Mouse (Mus musculus) liver, embryonic 13.5 days (tissue): ENCODE measurements around the gene Bhlhe41. TPM values are rescaled to one million over a fixed set of nuclear protein-coding genes. Genes with fewer than 3 reads are reported as not detected.

Source experiments
- ATAC-seq: fragments of 200-750 bp; cut with Nextera tagmentation; 2 replicates; pipeline ENCODE4 v1.8.0; 2017; ENCODE audit warnings: low read depth, mild to moderate bottlenecking, moderate number of reproducible peaks, moderate library complexity
- DNase-seq: peaks from one replicate; pipeline ENCODE4 v3.0.0; 2022
- H3K27ac ChIP-seq: fragments of 300-500 bp; sonication (generic); 2 replicates; pipeline ENCODE4 v1.5.1; 2015; ENCODE audit warnings: moderate library complexity, mild to moderate bottlenecking, inconsistent platforms
- H3K27me3 ChIP-seq: fragments of 300-500 bp; sonication (generic); 2 replicates; pipeline ENCODE4 v1.6.1; 2015; ENCODE audit warnings: mild to moderate bottlenecking, inconsistent platforms
- H3K36me3 ChIP-seq: fragments of 300-500 bp; sonication (generic); 2 replicates; pipeline ENCODE4 v1.6.1; 2015; ENCODE audit warnings: mild to moderate bottlenecking, inconsistent platforms
- H3K4me1 ChIP-seq: fragments of 300-500 bp; sonication (generic); replicated peaks from 2 replicates; pipeline ENCODE4 v1.6.1; 2015; ENCODE audit warnings: inconsistent platforms
- H3K4me2 ChIP-seq: fragments of 300-500 bp; sonication (generic); 2 replicates; pipeline ENCODE4 v1.6.1; 2015; ENCODE audit warnings: inconsistent platforms, mild to moderate bottlenecking, moderate library complexity
- H3K4me3 ChIP-seq: fragments of 300-500 bp; sonication (generic); replicated peaks from 2 replicates; pipeline ENCODE4 v1.5.1; 2015; ENCODE audit warnings: mild to moderate bottlenecking, inconsistent platforms
- H3K9ac ChIP-seq: fragments of 300-500 bp; sonication (generic); 2 replicates; pipeline ENCODE4 v1.6.1; 2015; ENCODE audit warnings: mild to moderate bottlenecking, inconsistent platforms
- H3K9me3 ChIP-seq: fragments of 300-500 bp; sonication (generic); replicated peaks from 2 replicates; pipeline ENCODE4 v1.6.1; 2016; ENCODE audit warnings: inconsistent platforms
- WGBS: fragments of 180-500 bp; shearing (Covaris S2); methylation state at CpG from one replicate; pipeline ENCODE4 v1.1.7; 2015; ENCODE audit not compliant: insufficient replicate concordance; 5-methylcytosine and 5-hydroxymethylcytosine counted together
- polyA plus RNA-seq: library from polyadenylated mRNA; unstranded; fragments of >200 nt; fragmentation: Nextera tagmentation; extraction: Ambion mirVana; gene quantifications from 2 replicates; pipeline ENCODE4 v1.2.1, GENCODE M21; 2015

Bhlhe41 gene
- polyA plus RNA-seq, 1 experiment from 2014 or later: 0.08 TPM

DNA sequence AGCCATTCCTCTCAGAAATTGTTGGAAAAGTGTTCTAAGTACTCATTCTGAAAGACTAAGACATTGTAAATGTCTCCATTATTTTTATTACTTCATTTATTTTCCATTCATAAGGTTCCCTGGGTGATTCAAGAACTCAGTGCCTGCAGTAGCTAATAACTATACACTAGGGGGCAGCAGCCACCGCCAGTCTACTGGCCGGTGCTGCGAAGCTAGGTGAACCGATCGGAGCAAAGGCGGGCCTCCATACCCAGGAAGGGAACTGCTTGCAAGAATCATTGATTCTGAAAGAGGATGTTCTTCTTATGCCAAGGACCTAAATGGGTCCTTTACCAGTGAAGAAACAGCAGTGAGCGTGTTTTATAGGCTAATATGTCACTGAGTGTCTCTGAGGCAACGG, 35.2 kb downstream of the Bhlhe41 start:
- Histone ChIP-seq H3K27me3 (0 out of 2 replicates have a peak, but pooled peaks cover 3% of the 10 kb centered on the region), H3K36me3 (no peaks in the 10 kb centered on the region), H3K27ac (no peak overlapping the region), H3K4me3 (no peak overlapping the region), H3K4me1 (no peaks in the 10 kb centered on the region), H3K4me2 (no peak overlapping the region), H3K9ac (no peak overlapping the region), H3K9me3 (no peaks in the 10 kb centered on the region)
- DNase-seq (peak; percentile 8), ATAC-seq (no peak)
- WGBS: 17% methylated on average over 8 of the region's 8 CpGs

DNA sequence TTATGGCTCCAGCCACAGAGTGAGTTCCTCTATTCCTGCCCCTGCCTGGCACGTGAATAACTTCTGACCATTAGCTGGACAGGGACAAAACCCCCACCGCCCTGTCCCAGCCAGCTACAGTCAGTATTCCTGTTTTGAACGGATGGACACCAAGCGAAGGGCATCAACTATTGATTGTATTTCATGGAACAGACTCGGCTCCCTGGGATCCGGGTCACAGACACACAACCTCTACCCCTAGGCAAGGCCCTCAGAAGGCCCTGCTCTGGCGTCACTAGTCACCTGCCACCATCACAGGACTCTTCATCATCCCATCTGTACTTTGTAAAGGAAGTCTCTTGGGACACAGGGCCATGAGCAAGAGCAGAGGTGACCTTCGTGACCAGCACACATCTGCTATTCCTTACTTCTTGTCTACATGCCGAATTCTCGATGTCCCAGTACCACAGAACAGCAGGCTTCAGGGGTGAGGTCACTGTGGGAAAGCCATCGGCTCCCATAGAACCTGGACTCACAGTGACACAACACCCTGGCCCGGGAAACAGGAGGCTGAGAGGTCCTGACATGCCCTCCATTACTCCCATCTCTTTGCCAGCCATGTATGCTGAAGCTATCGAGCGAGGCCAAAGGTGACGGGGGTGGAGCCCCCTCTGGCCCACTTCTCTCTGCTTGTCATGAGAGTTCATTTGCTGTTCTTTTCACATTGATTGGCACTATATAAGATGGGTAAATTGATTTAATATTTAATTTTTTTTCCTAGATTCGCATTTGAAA, 36.1 kb downstream of the Bhlhe41 start:
- Histone ChIP-seq H3K9me3 (no peaks in the 10 kb centered on the region), H3K4me2 (no peak overlapping the region), H3K4me1 (no peaks in the 10 kb centered on the region), H3K9ac (no peak overlapping the region), H3K27ac (no peak overlapping the region), H3K36me3 (no peaks in the 10 kb centered on the region), H3K4me3 (no peak overlapping the region), H3K27me3 (0 out of 2 replicates have a peak, but pooled peaks cover 3% of the 10 kb centered on the region)
- ATAC-seq (peak; percentile 64), DNase-seq (no peak)
- WGBS: 61% methylated on average over 16 of the region's 16 CpGs

DNA sequence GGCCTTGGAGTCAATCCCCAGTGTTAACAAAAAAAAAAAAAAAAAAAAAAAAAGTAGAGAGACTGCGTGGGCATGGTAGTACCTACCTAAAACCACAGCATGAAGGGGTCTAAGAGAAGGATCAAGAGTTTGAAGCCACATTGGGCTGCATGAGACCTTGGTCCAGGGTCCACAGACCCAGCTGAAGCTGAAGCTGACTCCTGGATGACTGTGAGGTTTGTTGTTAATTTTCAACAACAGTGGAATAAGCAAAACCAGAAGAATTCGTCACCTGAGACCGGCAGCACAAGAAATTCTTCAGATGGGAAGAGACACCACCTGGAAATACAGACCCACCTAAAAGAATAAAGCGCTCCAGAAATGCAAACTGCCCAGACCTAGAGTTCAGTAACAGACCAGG, 39.1 kb downstream of the Bhlhe41 start:
- H3K4me3 ChIP-seq: no peak overlapping the region
- no peak for DNase-seq
- no peaks in the 10 kb centered on the region for H3K9me3 ChIP-seq
- no peak overlapping the region for H3K9ac ChIP-seq
- no peak overlapping the region for H3K4me2 ChIP-seq
- no peaks in the 10 kb centered on the region for H3K36me3 ChIP-seq
- WGBS: 68% methylated on average over 4 of the region's 4 CpGs
- no peak overlapping the region for H3K27ac ChIP-seq
- no peak for ATAC-seq
- peaks cover 3% of the 10 kb centered on the region; the same call in 1 of the 2 replicates for H3K4me1 ChIP-seq
- H3K27me3 ChIP-seq: 0 out of 2 replicates have a peak, but pooled peaks cover 3% of the 10 kb centered on the region

DNA sequence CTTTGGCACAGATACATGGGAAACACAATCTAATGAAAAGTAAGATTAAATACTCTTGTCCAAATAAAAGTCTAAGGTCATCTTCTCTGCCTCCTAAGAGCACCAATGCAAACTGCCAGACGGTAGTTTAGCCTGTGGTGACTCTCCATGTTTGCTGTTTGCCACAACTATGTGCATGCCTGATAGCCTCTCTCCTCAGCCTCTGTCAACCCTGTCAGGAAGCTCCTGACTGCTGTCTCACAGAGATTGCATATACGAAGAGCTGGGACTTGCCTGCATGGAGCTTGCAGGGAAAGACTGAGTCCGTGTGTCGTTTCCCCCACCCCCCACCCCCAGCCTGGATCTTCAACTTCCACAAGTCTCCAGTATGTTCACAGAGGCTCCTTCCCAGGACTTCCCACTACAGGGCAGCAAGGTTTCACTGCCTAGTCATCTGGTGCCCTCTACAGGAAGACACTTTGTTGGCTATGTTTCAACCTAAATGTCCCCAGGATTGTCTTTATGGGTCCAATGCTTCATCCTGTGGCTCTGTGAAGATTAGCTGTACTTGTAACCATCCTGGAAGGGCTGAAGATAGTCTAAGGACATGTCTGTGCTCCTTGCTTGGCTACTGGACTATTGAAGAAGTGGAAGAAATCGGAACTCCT, 41.6 kb downstream of the Bhlhe41 start:
- no peak overlapping the region for H3K4me2 ChIP-seq
- no peak overlapping the region for H3K27ac ChIP-seq
- ATAC-seq: peak; percentile 48; the same call in 1 of the 2 replicates

DNA sequence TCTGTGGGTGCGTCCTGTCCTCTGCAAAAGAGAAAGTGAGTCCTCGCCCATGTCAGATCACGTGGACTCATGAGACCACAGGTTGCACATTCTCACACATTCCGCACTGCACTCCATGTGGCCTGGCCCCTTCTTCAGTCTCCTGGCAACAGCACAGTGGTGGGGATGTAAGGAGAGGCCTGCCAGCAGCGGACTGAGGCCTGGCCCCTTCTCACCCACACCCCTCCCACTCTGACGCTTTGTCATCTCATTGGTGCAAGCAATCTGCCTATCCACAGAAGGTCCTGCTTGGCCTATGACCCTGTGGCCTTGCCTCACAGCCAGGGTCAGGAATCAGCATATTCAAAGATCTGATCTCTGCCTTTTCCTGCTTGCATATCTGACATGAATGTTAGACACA, 42.3 kb downstream of the Bhlhe41 start:
- DNase-seq (no peak), ATAC-seq (peak; percentile 69)
- Histone ChIP-seq H3K27me3 (no peaks in the 10 kb centered on the region), H3K4me1 (peaks cover 3% of the 10 kb centered on the region; the same call in 1 of the 2 replicates), H3K4me3 (no peak overlapping the region), H3K9me3 (no peaks in the 10 kb centered on the region), H3K36me3 (no peaks in the 10 kb centered on the region), H3K9ac (no peak overlapping the region), H3K4me2 (no peak overlapping the region), H3K27ac (no peak overlapping the region)
- 58% methylated on average over 6 of the region's 6 CpGs for WGBS

More for the DNA sequence above, 41.6 kb downstream of the Bhlhe41 start:
- H3K4me1 ChIP-seq: peaks cover 3% of the 10 kb centered on the region; the same call in 1 of the 2 replicates
- DNase-seq: no peak
- H3K27me3 ChIP-seq: no peaks in the 10 kb centered on the region
- WGBS: 22% methylated on average over 5 of the region's 5 CpGs
- H3K9ac ChIP-seq: no peak overlapping the region
- H3K9me3 ChIP-seq: no peaks in the 10 kb centered on the region
- H3K36me3 ChIP-seq: no peaks in the 10 kb centered on the region
- H3K4me3 ChIP-seq: no peak overlapping the region

DNA sequence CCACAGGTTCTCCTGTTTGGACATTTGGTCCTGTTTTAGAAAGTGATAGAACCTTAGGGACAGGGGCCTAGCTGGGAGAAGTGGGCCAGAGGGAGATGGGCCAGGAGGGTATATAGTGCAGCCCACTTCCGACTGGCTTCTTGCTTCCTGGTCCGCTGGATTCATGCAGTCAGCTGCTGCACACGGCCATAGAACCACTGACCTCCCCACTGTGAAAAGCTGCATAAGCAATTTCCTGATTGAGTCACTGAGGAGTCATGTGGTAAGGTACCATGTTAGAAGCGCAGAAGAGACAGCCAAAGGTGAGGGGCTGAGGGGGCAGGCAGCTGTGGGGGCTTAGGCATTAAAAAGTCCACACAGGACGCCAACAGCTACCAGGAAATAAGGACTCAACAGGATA, 43.1 kb downstream of the Bhlhe41 start:
- Histone ChIP-seq H3K27me3 (no peaks in the 10 kb centered on the region), H3K4me1 (peaks cover 3% of the 10 kb centered on the region; the same call in 1 of the 2 replicates), H3K4me3 (no peak overlapping the region), H3K9ac (no peak overlapping the region), H3K9me3 (no peaks in the 10 kb centered on the region), H3K36me3 (no peaks in the 10 kb centered on the region), H3K4me2 (no peak overlapping the region), H3K27ac (no peak overlapping the region)
- WGBS: 52% methylated on average over 5 of the region's 5 CpGs
- ATAC-seq (no peak), DNase-seq (no peak)

DNA sequence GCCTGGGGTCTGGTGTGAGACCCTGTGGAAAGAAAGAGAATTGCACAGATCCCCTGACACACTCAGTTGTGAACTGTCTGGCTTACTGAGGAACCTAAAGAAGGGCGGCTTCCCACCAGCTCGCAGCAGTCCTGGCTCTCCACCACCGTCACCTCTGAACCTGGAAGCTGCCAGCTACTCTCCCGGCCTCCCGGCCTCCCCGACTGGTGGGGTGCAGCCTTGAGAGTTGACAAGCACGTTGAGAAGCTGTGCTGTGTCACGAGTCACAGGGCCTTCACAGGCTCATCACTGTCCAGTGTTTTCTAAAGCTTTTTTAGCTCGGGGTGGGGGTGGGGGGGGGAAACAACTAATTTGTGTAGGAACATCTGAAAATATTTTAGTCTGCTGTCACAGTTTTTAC, 46.2 kb downstream of the Bhlhe41 start:
- no peaks in the 10 kb centered on the region for H3K27me3 ChIP-seq
- peaks cover 3% of the 10 kb centered on the region; the same call in 1 of the 2 replicates for H3K4me1 ChIP-seq
- no peak overlapping the region for H3K27ac ChIP-seq
- no peak overlapping the region for H3K4me2 ChIP-seq
- H3K9ac ChIP-seq: no peak overlapping the region
- WGBS: 69% methylated on average over 9 of the region's 9 CpGs
- H3K9me3 ChIP-seq: no peaks in the 10 kb centered on the region
- DNase-seq: no peak
- no peaks in the 10 kb centered on the region for H3K36me3 ChIP-seq
- no peak for ATAC-seq
- no peak overlapping the region for H3K4me3 ChIP-seq

DNA sequence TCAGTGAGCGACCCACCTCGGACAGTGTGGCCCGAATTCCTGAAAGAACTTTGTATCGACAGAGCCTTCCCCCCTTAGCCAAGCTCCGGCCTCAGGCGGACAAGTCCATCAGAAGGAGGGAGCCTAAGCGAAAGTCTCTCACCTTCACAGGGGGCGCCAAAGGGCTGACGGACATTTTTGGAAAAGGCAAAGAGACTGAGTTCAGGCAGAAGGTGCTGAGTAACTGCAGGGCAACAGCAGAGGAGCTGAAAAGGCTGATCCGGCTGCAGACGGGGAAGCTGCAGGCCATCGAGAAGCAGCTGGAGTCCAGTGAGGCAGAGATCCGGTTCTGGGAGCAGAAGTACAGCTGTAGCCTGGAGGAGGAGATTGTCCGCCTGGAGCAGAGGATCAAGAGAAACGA, 50.2 kb downstream of the Bhlhe41 start:
- Histone ChIP-seq H3K4me1 (peaks cover 5% of the 10 kb centered on the region; the same call in 1 of the 2 replicates), H3K4me2 (no peak overlapping the region), H3K9me3 (no peaks in the 10 kb centered on the region), H3K27me3 (no peaks in the 10 kb centered on the region), H3K9ac (no peak overlapping the region), H3K27ac (no peak overlapping the region), H3K36me3 (no peaks in the 10 kb centered on the region), H3K4me3 (no peak overlapping the region)
- DNase-seq: no peak
- ATAC-seq: no peak
- 43% methylated on average over 15 of the region's 15 CpGs for WGBS

DNA sequence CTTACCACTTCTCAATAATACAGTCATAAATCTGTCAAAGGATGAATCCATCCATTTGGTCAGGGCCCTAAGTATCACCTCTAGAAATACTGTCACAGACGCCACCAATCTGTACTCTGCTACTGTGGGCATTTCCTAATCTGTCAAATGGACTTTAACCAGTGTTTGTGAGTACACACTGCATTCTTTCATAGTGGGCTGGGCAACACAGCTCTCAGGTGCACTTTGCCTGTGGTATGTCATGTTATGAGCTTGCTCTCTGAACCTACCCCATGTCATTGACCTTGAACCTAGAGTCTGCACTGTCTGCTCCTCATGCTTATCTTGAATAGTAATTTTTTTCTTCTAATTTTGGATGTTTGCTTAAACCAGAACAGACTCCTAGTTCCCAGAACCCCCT, 54.2 kb downstream of the Bhlhe41 start:
- Histone ChIP-seq H3K4me2 (no peak overlapping the region), H3K27ac (no peak overlapping the region), H3K4me1 (peaks cover 11% of the 10 kb centered on the region; the same call in 1 of the 2 replicates), H3K36me3 (no peaks in the 10 kb centered on the region), H3K9me3 (no peaks in the 10 kb centered on the region), H3K9ac (no peak overlapping the region), H3K4me3 (no peak overlapping the region), H3K27me3 (no peaks in the 10 kb centered on the region)
- ATAC-seq (peak; percentile 31; the same call in 1 of the 2 replicates), DNase-seq (no peak)
- 64% methylated on average over 1 of the region's 1 CpGs for WGBS

DNA sequence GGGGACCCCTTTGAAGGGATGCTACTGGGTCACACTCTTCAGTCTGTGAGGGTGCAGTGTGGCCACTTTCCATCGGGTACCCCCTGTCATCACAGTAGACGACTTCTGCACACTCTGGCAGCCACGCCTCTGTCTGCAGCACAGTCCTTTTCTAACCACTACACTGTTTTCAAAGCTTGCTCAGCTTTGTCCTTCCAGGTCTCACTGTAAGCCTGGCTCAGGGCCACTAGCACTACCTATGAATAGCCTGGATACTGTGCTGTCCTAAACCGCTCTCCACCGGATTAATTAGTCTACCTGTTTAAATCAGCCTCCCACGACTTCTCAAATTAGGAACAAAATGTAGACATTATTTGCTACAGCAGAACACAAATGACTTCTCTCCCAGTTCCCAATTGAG, 55.3 kb downstream of the Bhlhe41 start:
- Histone ChIP-seq H3K36me3 (no peaks in the 10 kb centered on the region), H3K9me3 (no peaks in the 10 kb centered on the region), H3K4me1 (peaks cover 11% of the 10 kb centered on the region; the same call in 1 of the 2 replicates), H3K4me3 (no peak overlapping the region), H3K27ac (no peak overlapping the region), H3K9ac (no peak overlapping the region), H3K4me2 (no peak overlapping the region), H3K27me3 (no peaks in the 10 kb centered on the region)
- ATAC-seq: no peak
- no peak for DNase-seq
- 61% methylated on average over 6 of the region's 6 CpGs for WGBS

DNA sequence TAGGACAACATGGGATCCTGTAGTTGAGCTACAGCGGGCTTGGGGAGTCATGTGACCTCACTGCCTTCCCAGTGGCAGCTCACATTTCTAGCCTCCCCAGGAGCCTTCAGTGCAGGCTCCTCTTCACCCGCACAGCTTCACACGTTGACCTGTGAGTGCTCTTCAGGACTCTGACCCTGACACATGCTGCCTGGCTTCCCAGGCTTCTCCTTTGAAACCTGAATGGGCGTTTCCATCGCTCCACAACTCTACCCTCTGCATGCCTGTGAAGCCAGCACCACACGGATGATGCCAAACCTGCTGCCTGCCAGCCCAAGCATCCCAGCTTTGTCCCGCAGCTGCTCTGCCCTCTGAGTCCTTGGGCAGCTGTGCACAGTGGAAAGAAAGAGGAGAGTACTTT, 55.8 kb downstream of the Bhlhe41 start:
- H3K27me3 ChIP-seq: no peaks in the 10 kb centered on the region
- no peaks in the 10 kb centered on the region for H3K9me3 ChIP-seq
- H3K4me1 ChIP-seq: peaks cover 11% of the 10 kb centered on the region; the same call in 1 of the 2 replicates
- no peak for ATAC-seq
- WGBS: 57% methylated on average over 7 of the region's 7 CpGs
- no peaks in the 10 kb centered on the region for H3K36me3 ChIP-seq
- no peak overlapping the region for H3K4me3 ChIP-seq
- no peak overlapping the region for H3K9ac ChIP-seq
- H3K27ac ChIP-seq: no peak overlapping the region
- H3K4me2 ChIP-seq: no peak overlapping the region
- DNase-seq: no peak
